Mouse (Mus musculus) telencephalon, adult 2 months (tissue): ENCODE measurements around the gene H2-M10.1.
A peak's percentile ranks its signal among the peaks of the same experiment; 100 is the strongest.
"Not testable (repeated sequence)": the region's sequence is repeated elsewhere in the genome, so short reads cannot be mapped to it uniquely, and the experiment has no call there.

Source experiments
- DNase-seq: peaks from one replicate; pipeline ENCODE4 v3.0.0-alpha.2; 2011; ENCODE audit warnings: low read depth, low spot score

The H2-M10.1 gene

GRCm38 (mm10) chr17:36326055-36326454 is at the start of gene H2-M10.1:
Gene H2-M10.1 (minus strand): TSS chr17:36326155.
- DNase-seq, result no peak

- DNase-seq, result not testable (repeated sequence)
Measured at GRCm38 (mm10) chr17:36368317-36368716, 42.4 kb upstream of the H2-M10.1 start, which contains the start of gene H2-M10.3. Gene H2-M10.3 (minus strand): TSS chr17:36368417.

- DNase-seq, result not testable (repeated sequence)
Measured at GRCm38 (mm10) chr17:36362404-36362803, 36.4 kb upstream of the H2-M10.1 start.

GRCm38 (mm10) chr17:36357512-36357911 is 31.6 kb upstream of the H2-M10.1 start:
- not testable (repeated sequence) for DNase-seq

GRCm38 (mm10) chr17:36355763-36356162 is 29.8 kb upstream of the H2-M10.1 start:
- no peak for DNase-seq

GRCm38 (mm10) chr17:36355343-36355742 is 29.4 kb upstream of the H2-M10.1 start:
- peak; percentile 34 for DNase-seq

GRCm38 (mm10) chr17:36315689-36316253 is 10.2 kb downstream of the H2-M10.1 start:
- DNase-seq, result peak; percentile 6

- DNase-seq, result peak; percentile 83
Measured at GRCm38 (mm10) chr17:36315041-36315688, 10.8 kb downstream of the H2-M10.1 start.

- DNase-seq, result peak; percentile 28
Measured at GRCm38 (mm10) chr17:36314511-36314910, 11.4 kb downstream of the H2-M10.1 start.

- DNase-seq, result no peak
Measured at GRCm38 (mm10) chr17:36309293-36309692, 16.7 kb downstream of the H2-M10.1 start.

GRCm38 (mm10) chr17:36308855-36309254 is 17.1 kb downstream of the H2-M10.1 start:
- peak; percentile 74 for DNase-seq

- no peak for DNase-seq
Measured at GRCm38 (mm10) chr17:36286390-36286789, 39.6 kb downstream of the H2-M10.1 start, which contains the start of gene H2-M10.2. Gene H2-M10.2 (minus strand): TSS chr17:36286490.

GRCm38 (mm10) chr17:36281521-36282245 is 44.3 kb downstream of the H2-M10.1 start:
- no peak for DNase-seq

GRCm38 (mm10) chr17:36274776-36275175 is 51.2 kb downstream of the H2-M10.1 start:
- DNase-seq, result no peak

GRCm38 (mm10) chr17:36273796-36274195 is 52.2 kb downstream of the H2-M10.1 start:
- DNase-seq, result no peak
